Mouse (Mus musculus) B cell, adult 2 months (primary cell): ENCODE measurements around the gene Ston1.

Experiments used
- DNase-seq, 2 experiments: peaks; one replicate each; pipeline ENCODE4 v3.0.0; 2022

The Ston1 gene

DNA sequence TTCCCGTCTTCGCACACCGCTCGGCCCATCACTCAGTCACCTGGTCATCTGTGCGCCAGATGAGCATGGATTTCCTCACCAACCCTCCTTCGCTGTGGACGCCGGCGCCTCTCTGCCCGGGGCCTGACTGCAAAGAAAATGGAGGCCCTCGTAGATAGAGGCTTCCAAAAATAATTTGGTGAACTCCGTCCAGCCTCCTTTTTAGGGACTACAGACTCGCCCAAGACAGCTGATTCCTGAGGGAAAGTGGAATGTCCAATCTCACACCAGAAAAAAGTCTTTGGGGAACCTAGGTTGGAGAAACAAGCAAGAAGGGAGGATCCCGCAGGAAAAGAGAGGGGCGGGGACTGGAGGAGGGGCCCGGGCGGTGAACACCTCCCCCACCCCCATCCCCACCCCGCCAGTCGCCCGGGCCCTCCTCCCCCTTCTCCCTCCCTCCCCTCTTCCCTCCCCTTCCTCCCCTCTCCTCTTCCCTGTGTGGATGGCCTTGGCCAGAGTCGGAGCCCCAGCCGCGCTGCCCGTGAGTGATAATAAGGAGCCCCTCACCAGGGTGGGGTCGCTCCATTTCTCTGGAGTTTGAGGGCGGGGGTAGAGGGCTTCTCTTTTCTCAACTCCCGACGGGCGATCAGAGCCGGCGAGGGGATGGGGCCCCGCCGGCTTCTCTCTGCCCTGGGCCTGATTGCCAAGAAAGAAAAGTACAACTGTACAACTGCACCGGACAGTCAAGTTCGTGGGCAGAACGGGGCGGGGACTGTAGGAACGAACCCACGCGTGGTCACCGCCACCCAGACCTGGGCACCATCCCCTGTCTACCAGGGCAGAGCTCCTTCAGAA is at the start of gene Ston1:
Ston1 (plus strand) TSS at position 463 of the 834 bp plus-strand sequence.
- DNase-seq = no peak

DNA sequence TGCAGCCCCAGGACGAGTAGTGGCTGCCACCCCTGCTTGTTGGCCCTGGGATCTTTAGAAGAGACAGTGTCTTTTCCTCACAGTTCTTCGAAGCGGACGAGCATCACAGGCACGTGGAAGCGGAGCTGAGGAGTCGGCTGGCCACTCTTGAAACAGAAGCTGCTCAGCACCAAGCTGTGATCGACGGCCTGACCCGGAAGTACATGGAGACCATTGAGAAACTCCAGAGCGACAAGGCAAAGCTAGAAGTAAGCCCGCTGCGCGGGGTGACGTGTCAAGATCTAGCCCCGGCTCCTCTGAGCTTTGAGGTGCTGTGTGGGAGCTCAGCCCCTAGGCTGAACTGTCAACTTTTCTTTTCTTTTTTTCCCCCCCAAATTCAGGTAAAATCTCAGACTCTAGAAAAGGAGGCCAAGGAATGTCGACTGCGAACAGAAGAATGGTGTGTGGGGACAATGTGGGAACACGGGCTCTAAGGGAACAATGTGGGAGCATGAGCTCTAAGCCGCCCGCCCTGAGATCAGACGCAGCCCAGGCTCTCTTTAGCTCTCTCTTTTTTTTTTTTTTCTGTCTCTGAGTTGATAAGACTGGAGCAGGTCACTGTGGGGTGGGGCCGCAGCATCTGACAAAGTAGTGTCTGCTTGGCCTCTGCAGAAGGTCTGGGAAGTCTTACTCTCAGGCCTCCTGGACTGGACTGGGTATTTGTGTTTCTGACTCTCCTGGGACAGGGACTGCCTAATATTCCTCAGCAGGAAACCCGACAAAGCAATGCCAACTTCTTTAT is 47.9 kb upstream of the Ston1 start:
- no peak for DNase-seq

DNA sequence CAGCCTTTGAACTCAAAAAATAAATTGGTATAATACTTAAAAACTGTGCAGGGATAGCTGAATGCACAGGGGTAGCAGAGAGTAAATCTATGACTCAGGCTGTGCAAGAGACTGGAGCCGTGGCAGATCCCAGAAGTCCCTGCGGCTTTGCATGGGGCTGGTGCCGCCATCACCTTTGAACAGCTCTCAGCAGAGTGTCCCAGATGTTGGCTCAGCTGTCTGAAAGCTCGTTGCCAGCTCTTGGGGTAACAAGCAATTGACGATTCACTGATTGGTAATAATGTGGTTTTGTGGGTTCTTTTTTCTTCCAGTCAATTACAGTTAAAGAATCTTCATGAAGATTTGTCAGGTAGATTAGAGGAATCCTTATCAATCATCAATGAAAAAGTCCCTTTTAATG is 47.1 kb upstream of the Ston1 start:
- no peak for DNase-seq

DNA sequence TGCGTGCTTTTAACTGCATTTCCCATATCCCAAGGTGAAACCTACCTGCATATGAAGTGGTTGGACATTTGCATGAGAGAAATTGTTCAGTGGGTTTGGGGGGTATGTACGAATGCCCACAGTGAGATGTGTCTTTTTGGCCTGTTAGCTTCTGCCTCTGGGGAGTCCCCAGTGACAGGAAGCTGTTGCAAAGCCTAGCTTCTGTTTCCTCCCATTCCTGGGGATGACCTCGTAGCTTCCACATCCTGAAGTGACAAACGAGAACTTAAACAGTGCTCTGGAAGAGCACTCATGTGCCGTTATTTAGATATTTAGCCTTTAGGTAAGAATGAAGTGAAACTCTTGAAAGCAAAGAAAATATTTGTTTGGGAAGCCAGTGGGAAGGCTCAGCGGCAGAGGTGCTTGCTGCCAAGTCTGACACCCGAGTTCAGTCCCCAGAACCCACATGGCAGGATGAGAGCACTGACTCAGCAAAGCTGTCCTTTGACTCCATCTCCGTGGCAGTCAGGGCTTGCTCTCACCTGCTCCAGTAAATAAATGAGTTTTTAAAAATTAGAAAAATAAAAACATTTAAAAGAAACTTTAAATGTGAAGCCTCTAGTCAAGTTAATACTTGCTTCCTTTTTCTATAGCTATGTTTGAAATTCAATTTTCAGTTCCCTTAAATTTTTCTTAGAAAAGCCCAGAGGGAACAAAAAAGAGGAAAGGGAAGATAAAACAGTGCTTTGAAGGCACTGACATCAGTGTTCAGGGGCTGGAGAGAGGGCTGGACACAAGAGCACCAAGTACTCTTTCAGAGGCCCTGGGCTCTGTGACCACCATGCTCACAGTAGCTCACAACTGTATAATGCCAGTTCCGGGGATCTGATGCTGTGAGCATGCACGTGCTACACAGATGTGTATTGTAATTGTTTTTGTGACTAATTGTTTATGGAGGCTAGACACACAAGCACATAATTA is 46.2 kb upstream of the Ston1 start:
- DNase-seq = peak; percentile 16 to 19

DNA sequence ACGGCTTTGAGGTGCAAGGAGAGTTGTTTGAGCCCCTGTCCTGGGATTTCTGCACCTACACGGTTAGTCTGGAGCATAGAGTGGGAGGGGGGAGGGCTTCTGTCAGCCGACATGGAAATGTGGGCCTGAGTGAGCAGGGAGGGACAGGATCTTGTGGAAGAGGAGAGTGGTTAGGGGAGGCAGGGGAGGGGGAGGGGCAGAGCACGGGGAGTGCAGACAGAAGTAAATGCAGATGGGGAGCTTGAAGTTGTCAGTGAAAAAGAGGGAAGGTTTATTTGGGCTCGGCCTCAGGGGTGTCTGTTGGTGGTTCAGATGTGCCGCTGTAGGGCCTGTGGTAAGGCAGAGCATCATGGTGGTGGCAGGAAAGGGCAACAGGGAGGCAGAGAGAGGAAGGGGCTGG is 44.9 kb upstream of the Ston1 start:
- DNase-seq = no peak

DNA sequence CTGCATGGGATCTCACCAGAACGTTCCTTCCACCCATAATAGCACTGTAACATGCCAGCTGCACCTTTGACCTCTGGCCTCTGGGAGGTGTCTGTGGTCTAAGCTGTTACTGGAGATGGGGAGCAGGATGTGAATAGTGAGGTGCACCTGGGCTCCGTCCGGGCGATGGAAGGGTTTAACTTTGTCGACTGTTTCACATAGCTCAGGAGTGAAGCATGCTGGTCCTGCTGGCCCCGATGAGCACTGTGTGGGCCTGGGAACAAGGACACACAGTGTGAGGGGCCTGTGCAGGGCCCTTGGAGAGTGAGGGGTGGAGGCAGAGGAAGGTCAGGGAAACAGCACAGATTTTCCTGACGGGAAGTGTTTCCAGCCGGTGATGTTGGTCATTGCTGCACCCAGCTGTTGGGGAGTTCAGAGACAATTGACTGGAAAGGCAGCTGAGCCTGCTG is 44.5 kb upstream of the Ston1 start:
- DNase-seq = no peak

DNA sequence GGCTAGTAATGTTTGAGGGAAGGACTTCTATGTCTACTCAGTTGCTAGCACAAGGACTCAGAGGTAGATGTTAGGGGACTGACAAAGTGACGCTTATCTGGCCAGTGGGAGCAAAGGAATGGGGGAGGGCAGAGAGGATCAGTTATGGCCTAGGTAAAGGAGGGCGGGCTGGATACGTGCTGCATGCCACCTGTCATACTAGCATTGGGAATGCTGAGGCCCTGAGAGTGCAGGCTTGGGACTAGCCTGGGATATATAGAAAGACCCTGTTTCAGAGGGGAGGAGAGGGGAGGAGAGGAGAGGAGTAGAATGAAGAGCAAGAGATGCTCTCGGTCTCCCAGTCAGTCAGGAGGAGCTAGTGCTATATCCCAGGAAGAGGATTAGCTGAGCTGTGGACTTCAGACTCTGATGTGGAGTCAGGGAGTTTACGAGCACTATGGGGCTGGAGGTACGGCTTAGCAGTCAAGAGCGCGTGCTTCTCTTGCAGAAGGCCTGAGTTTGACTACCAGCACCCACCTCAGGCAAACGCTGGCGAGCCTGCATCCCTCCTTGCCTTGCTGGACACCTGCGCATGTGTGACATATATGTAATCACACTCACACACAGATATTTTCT is 43.9 kb upstream of the Ston1 start:
- no peak for DNase-seq

DNA sequence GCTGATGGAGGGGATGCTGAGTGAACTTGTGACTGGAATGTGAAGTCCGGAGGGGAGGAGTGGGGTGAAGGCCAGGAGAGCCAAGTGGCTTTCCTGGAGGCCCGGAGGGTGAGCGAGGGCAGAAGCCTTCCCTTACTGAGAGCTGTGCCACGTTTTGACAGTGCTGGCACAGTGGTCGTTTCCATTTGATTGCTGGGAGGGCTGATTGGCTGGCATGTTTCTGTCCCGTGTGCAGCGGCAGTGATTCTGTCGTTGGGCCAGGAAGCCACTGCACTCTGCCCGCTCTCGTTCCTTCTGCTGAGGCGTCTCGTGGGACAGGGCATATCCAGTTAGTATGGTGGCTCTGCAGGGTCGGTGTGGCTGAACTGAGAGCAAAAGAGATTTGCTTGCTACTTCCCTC is 41.3 kb upstream of the Ston1 start:
- DNase-seq = no peak

DNA sequence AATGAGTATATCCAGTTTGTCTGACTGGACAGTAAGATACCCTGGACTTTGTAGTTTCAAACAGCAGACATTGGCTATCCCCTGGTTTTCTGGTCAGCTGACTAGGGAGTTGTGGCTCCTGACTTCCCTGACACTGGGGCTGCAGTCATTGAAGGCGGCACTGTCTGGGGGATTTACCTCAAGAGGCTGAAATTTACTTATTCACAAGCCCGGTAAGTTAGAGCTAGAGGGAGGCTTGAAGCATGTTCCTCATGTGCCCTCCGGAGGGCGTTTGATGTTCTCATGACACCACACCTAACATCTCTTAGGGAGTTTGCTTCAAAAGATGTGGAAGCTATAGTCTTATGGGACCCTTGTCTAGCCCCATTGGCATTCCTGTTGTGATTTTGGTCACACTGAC is 40.8 kb upstream of the Ston1 start:
- peak in 1 of 2 experiments; percentile 25 for DNase-seq

DNA sequence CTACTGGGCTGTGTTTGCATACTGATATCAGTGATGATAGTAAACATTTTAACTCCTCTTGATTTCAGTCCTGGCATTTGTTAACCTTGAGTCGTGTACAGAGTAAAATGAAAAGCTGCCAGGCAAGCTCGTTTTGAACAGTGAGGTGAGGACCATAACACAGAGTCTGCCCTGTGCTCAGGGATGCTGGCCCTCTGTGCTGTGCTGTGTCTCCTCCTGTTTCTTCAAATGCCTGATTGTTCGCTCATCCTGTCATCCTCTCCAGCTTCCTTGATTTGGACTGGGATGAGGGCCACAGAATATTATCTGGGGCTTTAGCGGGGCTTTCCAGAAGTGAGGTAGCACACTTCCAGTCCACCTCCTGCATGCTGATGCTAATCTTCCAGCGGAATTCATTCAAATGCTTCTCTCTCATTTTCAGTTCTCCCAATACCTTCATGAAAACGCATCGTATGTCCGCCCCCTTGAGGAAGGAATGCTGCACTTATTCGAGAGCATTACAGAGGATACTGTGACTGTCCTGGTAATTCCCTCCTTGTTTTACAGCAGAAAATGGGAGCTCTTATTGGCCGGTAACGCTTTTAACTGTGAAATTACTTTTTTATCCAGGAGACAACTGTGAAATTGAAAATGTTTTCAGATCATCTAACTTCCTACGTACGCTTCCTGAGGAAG is 39.2 kb upstream of the Ston1 start:
- no peak for DNase-seq

DNA sequence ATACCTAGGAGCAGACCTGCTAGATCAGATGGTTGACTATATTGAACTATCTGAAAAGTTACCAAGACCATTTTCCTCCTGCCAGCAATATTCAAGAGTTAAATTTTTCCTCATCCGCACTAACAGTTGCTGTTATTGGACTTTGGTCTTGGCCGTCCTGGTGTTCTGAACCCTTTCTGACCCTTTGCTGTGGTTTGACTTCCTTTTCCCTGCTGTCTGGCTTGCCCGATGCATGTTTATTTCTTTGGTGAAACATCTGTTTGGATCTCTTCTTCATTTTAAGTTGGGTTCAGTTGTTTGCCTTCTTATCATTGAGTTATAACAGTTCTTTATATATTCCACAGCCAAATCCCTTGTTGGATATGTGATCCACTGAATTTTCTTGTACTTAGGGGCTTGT is 33.9 kb upstream of the Ston1 start:
- DNase-seq = no peak

DNA sequence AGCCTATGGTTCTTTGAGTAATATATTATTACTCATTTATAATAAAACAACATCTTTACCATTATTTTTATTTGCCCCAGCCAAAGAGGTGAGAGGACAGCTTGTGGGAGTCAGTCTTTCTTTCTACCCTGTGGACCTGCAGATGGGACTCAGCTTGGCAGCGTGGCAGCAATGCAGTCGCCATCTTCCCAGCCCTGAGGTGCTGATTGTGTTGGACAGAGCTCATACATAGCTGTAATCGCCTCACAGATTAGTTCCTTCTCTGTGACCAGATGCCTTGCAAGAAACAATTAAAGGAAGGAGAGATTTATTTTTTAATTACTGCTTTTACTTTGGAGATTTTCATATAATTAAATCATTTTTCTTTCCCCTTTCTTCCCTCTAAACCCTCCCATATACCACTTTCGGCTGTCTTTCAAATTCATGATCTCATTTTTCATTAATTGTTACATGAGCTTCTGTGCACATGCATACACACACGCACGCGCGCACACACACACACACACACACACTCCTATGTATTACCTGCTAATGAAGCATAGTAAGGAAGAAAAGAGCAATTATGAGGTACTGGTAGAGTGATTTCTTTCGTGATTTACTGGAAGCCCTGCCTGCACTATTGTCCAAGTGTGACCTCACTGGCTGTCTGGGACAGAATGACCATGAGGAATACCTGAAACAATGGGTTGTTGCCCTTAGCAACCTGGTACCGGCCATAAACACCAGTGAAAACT is 27.5 kb upstream of the Ston1 start:
- DNase-seq = no peak

DNA sequence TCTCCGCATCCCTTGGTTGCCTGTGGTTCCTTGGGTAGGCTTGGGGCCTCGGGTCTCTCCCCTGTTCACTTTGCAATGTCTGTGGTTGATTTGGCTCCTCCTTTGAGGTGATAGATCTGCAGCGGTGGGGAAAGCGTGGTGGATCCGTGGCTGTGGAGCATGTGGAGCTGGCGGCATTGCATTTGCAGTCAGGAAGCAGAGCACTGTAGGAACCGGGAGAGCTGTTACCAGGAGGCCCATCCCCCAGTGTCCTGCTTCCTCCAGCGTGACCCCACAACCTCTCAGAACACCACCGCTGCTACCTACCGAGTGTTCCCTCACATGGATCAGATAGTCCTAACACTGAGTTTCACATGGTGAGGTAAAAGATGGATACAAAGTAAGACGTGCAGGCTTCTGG is 26.7 kb upstream of the Ston1 start:
- DNase-seq = no peak

DNA sequence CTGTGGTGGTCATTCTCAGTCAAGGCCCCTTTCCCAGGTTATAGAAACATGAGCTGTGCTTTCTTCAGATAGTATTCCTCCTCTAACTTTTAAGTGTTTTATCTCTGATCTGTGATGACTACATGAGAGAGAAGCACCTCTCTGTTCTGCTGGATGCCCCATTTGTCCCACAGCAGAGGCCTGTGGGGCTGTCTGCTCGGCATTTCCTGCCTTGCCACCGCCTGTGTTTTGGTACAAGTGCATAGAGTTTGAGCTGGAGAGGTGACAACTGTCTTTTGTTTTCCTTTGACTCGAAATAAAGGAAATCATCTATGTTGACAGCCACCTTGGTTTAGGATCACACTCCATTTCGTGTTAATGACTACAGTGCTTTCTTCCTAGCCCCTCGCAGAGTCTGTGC is 22.7 kb upstream of the Ston1 start:
- no peak for DNase-seq

DNA sequence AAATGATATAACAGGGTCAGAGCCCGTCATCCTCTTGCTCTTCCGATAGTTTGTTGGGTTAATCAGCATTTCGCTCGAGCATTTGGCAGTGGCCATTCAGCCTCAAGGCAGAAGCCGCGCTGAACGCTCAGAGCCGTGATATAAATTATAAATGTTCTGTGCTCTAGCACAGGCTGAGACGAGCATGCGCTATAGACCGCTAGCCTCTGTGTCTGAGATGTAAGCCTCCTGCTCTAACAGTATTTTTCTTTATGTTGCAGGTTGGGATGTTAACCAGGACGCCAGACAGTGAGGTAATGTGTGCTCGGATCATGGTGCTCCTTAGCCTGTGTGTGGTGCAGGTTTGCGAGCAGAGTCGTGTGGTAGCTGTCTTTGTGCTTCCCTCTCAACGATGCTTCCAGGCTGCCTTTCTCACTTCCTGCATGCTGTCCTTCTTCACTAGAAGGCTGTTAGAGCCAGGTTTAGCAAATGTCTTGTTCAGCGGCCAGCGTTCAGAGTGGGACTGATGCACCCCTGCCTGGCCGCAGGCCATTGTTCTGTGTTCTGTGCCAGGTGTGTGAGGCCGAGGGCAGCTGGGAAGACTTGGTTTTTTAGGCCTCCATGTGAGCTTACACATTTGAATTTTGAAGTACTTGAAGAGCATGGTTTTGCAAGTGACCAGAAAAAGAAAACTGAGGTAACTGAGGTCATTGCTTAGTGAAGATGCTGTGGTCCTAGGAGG is 18.8 kb upstream of the Ston1 start:
- DNase-seq = no peak

DNA sequence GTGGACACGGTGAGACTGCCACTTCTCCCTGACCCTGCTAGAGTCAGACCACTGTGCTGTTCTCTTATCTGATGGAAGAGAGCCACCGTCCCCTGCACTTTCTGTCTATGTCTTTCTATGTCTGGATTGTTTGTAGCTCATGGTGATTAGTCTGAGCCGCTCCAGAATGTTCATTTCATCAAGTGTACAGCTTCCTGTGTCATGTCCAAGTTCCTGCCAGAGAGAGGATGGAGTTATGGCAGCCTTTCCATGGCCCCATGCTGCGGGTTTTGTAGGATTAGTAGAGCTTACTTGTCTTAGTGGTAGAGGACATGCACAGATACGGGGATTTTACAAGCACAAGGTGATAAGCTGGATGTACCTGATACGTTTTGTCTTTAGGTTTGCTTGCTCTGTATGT is 16.9 kb upstream of the Ston1 start:
- no peak for DNase-seq

DNA sequence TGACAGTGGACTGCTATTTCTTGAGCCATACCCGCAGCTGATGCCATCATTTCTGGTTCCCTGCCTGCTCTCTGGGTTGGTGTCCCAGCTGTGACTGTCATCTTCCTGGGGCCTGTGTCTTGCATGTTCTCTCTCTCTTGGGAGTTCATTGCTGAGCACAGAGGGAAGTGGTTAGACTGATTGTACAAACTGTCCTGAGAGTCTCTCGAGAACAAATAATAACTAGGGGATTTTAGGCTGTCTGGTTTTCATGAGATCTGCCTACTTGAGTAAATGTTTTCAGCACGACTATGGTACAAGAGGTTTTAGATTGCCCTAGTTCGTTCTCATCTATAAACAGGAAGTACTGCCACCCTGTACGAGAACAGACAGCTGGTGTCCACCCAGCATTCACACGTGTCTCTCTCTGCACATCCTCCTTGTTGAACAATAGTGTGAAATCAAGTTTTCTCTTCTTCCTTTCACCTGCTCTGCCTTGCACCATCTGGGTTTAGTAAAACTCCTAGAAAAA is 15.9 kb upstream of the Ston1 start:
- DNase-seq = peak; percentile 64 to 67

DNA sequence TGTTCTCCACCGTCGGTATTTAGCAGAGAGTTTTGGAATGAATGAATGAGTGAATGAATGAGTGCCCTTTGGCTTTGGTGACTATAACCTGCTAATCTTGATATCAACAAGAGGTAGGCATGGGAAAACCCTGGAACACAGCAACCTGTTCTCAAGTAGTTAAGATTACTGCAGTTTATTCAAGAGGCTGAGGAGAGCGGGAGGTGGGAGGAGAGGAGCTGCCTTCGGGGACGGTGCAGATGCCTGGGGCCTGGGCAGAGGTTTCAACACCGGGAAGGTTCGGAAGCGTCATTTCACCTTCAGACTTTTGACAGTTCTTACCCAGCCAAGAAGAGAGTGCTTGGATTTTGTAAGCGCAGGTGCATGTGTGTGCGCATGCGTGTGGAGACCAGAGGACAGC is 14.5 kb upstream of the Ston1 start:
- DNase-seq = no peak

DNA sequence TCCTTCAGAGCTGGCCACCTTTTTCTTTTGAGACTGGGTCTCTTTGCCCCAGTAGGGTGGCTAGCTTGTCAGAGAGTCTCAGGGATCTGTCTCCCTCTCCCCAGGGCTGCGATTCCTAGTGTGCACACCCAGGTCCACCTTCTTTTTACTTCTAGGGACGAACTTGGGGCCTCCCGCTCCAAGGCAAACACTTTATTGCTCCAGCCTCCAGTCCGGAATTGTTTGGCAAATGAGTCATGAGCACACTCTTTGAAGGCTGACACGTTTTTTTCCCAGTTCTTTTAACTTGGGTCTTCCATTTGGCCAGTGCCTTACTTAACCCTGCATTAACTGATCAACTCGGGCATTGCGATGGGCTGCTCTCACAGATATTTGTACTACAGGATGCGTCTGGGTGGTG is 14.1 kb upstream of the Ston1 start:
- no peak for DNase-seq

DNA sequence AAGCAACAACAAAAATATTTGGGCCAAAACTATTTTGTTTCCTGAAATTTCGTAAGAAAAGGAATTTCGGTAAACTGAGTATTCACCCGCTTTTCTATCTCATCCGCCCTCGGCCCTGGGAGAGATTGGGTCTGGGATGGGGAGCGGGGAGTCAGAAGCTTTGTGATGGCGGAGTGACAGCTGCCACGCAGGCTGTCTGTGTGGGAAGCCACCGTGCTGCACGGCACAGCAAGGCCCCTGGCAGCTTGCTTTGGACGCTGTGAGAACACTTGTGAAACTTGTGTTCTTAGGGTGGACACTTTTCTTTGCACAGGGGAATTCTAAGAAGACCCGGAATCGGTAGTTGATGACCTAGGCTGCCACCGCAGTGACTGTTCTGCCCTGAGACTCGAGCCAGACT is 10.1 kb upstream of the Ston1 start:
- no peak for DNase-seq
